Comparison of ENCODE assay signal across 26 mouse cellular contexts in genomic region chr2:7999444-7999843, GRCm38 (mm10).
A peak's percentile ranks its signal among the peaks of the same experiment; 100 is the strongest.
DNase-seq lines count a peak whose midpoint lies in the region; TF ChIP-seq lines count a peak whose summit lies in the region.
"Had no signal": no experiment of that assay in that cellular context is flagged by ENCODE, and none has a peak within 500 bp of the region (broad histone marks: within the 10 kb centered on the region; RNA-seq: fewer than 3 reads in every experiment).

No protein-coding gene starts in this region.

- peaks cover 2% of the 10 kb centered on the region; the same call in 1 of the 2 replicates for H3K4me1 ChIP-seq in cortical plate, adult 2 months (ENCODE audit: control insufficient read depth, insufficient read depth, low read length)
- H3K4me1 ChIP-seq: embryonic facial prominence, embryonic 10.5 days; embryonic facial prominence, embryonic 13.5 days; forebrain, embryonic 13.5 days; heart, embryonic 12.5 days; heart, embryonic 15.5 days; hindbrain, embryonic 10.5 days; hindbrain, embryonic 13.5 days had no signal

- no peak for TF ChIP-seq CTCF in cortical plate, adult 2 months (IDR thresholded peaks at IDR 0.05; ENCODE audit: extremely low read depth, insufficient read depth, low read length)

- H3K4me3 ChIP-seq in cortical plate, adult 2 months (ENCODE audit: insufficient read depth, low read length), result no peak overlapping the region
- H3K4me3 ChIP-seq: embryonic facial prominence, embryonic 10.5 days; embryonic facial prominence, embryonic 13.5 days; erythroblast, embryonic 14.5 days; forebrain, embryonic 13.5 days; heart, embryonic 12.5 days; heart, embryonic 15.5 days; hindbrain, embryonic 10.5 days; hindbrain, embryonic 13.5 days had no signal

- TF ChIP-seq POLR2A in cortical plate, adult 2 months (IDR thresholded peaks at IDR 0.05; ENCODE audit: extremely low read depth, insufficient read depth, low read length), result no peak

- intact Hi-C loops in left cerebral cortex, postnatal 14 days (cut with DNase I), result no loop called here
- intact Hi-C loops in left cerebral cortex, postnatal 10 days (cut with DNase I), result no loop called here

- peak; percentile 49 to 67 for DNase-seq in frontal cortex, adult 2 months (ENCODE audit: extremely low spot score in 1 of 2, low spot score in 1 of 2)
- no peak for DNase-seq in frontal cortex, postnatal 25 days (ENCODE audit: low spot score in 2 of 2)
- DNase-seq in left cerebral cortex, postnatal 14 days (ENCODE audit: low spot score in 2 of 2), result peak; percentile 20 to 69
- no peak for DNase-seq in left cerebral cortex, postnatal 10 days (ENCODE audit: extremely low spot score in 1 of 2, low spot score in 2 of 2)
- DNase-seq in telencephalon, adult 2 months (ENCODE audit: low read depth, low spot score), result peak; percentile 86
- DNase-seq in neural tube, embryonic 10.5 days (ENCODE audit: extremely low spot score, low spot score), result no peak
- DNase-seq: adrenal gland, adult 2 months; adrenal gland, postnatal 14 days; cerebellum, adult 11-12 months; cerebellum, adult 9-10 months; cerebellum, postnatal 14 days; embryo, embryonic 11 days; gastrocnemius, postnatal 25 days; heart, adult 18-20 months; heart, postnatal 10 days; heart, postnatal 36 days had no signal

- H3K27ac ChIP-seq in cortical plate, adult 2 months (ENCODE audit: insufficient read depth, low read length), result peak overlapping the region; percentile 84; the same call in 1 of the 2 replicates
- H3K27ac ChIP-seq: embryonic facial prominence, embryonic 10.5 days; embryonic facial prominence, embryonic 13.5 days; forebrain, embryonic 13.5 days; heart, embryonic 15.5 days; hindbrain, embryonic 10.5 days; hindbrain, embryonic 13.5 days; hindbrain, postnatal 0 days had no signal

Comparison
In these comparisons a context has a peak if more than half of its experiments do, and no peak if none do; other contexts are left out.
1. DNase-seq: peak in frontal cortex, adult 2 months (2 of 2), left cerebral cortex, postnatal 14 days (2 of 2) and telencephalon, adult 2 months (single experiment); none in frontal cortex, postnatal 25 days (0 of 2), left cerebral cortex, postnatal 10 days (0 of 2) and neural tube, embryonic 10.5 days (single experiment).